Mouse (Mus musculus) cerebellum, adult (tissue): ENCODE results near the gene Def8.
A peak's percentile ranks its signal among the peaks of the same experiment; 100 is the strongest.
"Not testable (repeated sequence)": the region's sequence is repeated elsewhere in the genome, so short reads cannot be mapped to it uniquely, and the experiment has no call there.

ENCODE experiments used
- ATAC-seq: cut with Nextera tagmentation; 2 replicates; pipeline ENCODE4 v1.9.2; 2017; ENCODE audit warnings: mild to moderate bottlenecking, moderate library complexity, mixed read lengths; ENCODE audit not compliant: insufficient number of reproducible peaks, low FRiP score, low TSS enrichment

The Def8 gene

GRCm38 (mm10) chr8:123412560-123413170, 10.7 kb upstream of the Def8 start:
- no peak for ATAC-seq

DNA sequence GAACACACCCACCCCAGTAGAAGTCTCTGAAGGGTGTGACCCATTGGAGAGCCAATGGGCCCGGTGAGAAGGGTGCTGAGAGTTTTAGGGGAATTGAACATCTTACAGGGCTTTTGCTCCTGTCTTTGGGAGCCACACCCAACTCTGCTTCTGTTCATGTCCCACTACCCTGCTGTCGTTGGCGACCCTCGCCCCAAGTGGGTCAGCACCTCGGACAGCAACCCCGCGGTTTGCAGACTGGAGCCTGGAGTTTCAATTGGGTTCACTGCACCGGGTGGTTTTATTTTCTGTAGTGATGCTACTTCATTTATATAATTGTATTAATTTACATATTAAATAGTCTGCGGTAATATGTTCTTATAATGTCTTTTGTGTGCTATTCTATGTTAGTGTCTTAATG, 9.1 kb upstream of the Def8 start:
- ATAC-seq = no peak

DNA sequence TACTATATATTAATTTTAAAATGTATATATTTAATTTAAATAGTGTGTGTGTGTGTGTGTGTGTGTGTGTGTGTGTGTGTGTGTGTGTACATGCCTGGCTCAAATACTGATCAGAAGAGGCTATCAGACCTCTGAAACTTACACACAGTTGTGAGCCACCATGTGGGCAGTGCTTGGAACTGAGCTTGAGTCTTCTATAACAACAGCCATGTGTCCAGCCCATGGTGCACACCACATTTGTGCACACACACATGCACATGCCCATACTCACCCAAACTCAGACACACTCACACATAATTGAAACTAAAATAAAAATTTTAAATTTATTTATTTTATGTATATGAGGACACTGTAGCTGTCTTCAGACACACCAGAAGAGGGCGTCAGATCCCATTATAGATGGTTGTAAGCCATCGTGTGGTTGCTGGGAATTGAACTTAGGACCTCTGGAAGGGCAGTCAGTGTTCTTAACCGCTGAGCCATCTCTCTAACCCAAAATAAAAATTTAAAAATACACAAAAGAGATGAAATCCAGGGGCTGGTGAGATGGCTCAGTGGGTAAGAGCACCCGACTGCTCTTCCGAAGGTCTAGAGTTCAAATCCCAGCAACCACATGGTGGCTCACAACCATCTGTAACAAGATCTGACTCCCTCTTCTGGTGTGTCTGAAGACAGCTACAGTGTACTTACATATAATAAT, 8.2 kb upstream of the Def8 start:
- not testable (repeated sequence) for ATAC-seq

GRCm38 (mm10) chr8:123415967-123416943, 7.1 kb upstream of the Def8 start:
- ATAC-seq = no peak

DNA sequence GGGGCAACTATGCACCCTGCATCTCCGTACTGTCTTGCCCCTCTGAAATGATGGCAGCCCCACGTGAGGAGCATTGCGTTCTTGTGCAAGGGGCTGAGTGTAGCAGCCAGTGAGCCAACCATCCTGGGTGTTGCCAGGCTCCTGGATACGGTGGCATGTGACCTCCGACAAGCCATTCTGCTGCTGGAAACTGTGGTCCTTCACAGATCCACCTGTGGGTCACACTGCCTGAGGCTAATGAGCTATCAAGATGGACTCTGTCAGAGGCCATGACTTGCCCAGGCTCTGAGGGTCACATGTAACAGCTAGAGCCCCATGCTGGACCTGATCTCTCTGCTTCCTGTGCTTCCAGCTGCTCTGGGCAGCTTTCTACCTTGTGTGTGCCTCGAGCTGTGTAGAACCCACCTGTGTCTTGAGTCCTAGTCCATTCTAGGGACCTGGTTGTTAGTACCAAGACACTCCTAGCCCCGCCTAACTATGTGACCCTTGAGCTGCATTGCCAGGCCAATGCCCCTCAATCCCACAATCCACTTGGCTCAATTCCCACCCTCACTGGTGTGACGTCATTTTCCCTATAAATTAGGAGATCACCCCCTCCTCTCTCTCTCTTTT, 6.3 kb upstream of the Def8 start:
- no peak for ATAC-seq

DNA sequence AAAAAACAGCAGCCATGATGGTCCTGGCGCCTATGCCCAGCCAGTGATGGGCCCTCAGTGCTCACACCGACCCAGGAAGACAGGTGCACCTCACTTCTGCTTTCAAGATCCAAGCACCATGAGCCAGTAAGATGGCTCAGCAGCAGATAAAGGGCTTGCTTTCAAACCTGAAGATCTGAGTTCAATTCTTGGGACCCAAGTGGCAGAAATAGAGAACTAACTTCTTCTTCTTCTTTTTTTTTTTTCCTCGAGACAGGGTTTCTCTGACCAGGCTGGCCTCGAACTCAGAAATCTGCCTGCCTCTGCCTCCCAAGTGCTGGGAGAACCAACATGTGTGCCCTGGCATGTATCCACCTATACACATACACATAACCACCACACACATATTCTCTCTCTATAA, 3.6 kb upstream of the Def8 start:
- no peak for ATAC-seq

DNA sequence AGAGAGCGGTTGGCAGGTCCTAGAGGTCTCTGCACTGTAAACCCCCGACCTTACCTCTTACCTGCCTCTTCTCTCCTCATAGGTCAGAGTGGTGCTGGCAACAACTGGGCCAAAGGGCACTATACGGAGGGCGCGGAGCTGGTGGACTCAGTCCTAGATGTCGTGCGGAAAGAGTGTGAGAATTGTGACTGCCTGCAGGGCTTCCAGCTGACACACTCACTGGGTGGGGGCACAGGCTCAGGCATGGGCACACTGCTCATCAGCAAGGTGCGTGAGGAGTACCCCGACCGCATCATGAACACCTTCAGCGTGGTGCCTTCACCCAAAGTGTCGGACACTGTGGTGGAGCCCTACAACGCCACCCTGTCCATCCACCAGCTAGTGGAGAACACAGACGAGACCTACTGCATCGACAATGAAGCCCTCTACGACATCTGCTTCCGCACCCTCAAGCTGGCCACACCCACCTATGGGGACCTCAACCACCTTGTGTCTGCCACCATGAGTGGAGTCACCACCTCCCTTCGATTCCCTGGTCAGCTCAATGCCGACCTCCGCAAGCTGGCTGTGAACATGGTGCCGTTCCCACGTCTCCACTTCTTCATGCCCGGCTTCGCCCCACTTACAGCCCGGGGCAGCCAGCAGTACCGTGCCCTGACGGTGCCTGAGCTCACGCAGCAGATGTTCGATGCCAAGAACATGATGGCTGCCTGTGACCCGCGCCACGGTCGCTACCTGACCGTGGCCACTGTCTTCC, 2.6 kb upstream of the Def8 start:
- no peak for ATAC-seq

DNA sequence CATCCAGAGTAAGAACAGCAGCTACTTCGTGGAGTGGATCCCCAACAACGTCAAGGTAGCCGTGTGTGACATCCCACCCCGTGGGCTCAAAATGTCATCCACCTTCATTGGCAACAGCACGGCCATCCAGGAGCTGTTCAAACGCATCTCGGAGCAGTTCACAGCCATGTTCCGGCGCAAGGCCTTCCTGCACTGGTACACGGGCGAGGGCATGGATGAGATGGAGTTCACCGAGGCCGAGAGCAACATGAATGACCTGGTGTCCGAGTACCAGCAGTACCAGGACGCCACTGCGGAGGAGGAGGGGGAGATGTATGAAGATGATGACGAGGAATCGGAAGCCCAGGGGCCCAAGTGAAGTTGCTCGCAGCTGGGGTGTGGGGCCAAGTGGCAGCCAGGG, 2.0 kb upstream of the Def8 start:
- ATAC-seq = no peak

DNA sequence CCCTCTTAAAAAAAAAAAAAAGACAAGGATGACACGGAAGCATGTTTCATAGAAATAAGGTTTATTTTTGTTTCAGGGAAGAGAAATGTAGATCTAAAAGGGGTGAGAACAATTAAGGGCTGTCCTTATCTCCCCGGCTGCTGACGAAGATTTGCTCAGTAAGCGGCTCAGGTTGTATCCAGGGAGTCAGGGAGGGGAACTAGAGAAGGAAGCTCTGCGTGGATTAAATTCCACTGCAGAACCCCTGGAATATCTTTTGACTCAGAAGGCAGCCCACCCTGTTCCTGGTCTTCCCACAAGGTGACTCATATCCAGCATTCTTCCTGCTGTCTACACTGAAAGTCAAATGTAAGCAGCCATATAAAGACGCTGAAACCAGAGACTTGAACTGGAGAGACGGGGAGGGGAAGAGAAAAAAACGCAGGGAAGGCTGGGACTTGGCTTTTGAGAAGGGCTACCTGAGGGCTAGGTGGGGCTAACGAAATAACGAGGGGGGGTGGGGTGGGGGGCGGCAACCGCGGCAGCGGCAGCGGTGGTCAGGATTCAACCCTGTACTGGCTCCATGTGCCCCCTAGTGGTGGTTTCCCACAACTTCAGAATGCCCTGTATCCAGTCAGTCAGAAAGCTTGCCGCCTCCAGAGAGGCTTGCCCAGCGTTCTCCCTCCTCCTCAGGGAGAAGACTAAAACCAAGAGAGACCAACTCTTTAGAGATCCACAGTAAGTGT, 1.1 kb upstream of the Def8 start:
- peak; percentile 58; the same call in 1 of the 2 replicates for ATAC-seq

- no peak for ATAC-seq
These were observed 557 bp upstream of the Def8 start for GRCm38 (mm10) chr8:123422781-123423159.

DNA sequence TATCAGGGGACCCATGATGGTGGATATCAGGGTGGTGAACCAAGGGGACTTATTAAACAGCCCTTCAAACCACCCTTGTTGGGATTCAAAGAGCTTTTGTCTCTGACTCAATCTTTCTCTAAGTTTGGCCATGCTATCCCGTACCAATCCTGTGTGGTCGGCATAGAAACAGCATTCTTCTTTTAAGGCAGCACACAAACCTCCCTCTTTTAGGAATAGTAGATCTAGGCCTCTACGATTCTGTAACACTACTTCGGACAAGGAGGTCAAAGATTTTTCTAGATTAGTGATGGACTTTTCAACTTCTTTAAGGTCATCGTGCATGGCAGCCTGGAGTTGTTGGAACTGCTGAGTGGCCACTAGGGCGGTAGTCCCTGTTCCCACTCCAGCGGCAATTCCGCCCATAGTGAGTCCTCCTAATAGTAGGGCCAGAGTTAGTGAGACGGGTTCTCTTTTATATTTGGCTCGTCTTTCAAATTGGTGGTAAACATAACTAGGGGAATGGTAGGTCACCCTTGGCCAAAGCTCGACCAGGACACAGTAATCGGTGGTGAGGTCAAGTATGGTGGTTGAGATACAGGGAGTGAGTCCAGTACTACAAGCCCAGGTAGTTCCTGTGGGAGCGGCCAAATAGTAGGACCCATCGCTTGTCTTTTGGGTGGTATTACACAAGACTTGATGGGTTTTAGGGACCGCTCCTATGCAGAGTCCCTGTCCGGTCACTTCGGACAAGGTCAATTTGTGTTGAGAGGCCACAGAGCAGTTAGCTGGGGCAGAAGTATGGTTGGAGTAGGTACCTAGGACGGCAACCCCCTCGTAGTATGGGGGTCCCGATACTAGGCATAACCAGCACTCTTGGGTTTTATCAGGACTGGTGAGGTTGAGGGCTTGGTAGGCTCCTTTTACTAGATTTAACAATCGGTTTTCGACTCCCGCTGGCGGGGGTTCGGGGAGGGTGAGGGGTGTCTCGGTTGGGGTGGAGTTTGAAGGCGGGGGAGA, 3.5 kb downstream of the Def8 start:
- ATAC-seq = no peak

DNA sequence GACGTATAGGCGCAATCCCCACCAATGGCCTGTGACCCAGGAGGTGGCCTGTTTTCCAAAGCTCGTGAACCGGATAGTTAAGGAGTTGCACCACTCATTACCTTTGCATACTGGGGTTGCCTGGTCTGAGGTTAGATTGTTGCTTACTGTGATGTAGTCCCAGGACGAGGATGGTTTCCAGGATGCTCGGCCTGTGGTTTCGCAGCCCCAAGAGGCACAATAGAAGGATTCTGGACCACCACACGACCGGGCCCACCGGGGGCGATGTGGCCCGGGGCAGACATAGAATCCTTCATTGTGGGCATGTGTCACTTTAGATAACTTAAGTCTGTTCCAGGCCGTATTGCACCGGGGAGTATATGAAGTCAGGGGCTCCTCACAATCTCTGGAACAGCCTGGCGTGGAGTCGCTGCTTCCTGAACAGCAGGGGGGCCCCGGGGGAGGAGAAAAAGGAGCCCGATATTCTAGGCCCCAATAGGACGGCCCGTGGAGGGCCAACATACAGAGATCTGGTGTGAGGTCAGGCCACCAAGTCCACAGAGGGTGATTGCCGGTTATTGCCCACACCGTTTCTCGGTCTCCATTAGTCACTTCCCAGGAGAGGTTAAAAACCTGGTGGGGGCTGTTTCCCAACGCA, 4.4 kb downstream of the Def8 start:
- ATAC-seq = no peak

DNA sequence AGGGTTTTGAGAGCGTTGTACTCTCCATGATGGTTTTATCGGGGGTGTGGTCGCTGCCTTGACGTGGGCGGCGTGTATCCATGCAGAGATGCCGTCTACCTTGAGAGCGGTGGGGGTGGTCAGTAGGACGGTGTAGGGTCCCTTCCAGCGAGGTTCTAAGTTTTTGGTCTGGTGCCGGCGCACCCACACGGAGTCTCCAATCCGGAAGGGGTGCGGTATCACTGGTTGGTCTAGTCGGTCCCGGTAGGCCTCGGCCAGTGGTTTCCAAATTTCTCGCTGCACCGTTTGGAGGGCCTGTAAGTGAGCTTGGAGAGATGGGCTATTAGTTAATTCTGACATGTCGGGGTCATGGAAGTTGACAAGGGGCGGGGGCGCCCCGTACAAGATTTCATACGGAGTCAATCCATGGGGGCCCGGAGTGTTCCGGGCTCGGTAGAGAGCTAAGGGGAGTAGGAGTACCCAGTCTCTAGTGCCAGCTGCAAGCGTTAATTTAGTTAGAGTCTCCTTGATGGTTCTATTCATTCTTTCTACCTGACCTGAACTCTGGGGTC, 5.1 kb downstream of the Def8 start:
- no peak for ATAC-seq

DNA sequence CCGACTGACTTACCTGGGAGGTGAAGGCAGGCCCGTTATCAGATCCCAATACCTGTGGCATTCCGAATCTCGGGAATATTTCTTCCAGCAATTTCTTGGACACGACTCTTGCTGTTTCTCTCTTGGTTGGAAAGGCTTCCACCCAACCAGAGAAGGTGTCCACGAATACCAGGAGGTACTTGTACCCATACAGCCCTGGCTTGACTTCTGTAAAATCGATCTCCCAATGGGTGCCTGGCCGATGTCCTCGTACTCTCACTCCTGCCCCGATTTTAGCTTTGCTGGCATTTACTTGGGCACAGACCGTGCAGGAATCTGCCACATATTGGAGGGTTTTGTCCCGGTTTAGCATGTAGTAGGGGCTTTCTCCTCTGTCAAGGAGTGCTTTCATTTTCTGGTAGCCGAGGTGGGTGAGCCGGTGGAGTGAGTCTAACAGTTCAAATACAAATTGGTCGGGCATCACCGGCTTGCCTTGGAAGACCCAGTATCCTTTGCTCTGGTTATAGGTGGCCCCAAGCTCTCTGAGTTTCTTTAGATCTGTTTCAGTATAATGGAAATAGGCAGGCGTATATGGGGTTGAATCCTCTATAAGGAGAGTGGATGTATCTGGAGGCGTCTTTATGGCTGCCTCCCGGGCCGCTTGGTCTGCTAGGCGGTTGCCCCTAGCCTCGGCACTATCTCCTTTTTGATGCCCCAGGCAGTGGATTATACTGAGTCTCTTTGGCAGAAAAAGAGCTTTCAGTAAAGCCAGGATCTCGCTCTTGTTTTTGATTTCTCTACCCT, 5.8 kb downstream of the Def8 start:
- ATAC-seq = no peak

DNA sequence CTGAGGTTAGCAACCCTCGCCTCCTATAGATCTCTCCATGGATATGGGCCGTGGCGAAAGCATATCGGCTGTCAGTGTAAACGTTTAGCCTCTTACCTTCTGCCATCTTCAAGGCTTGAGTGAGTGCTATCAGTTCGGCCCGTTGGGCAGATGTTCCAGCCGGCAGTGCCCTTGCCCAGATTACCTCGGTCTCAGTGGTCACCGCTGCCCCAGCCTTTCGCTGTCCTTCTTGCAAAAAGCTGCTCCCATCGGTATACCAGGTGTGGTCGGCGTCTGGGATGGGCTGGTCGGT, 6.3 kb downstream of the Def8 start:
- ATAC-seq = not testable (repeated sequence)

GRCm38 (mm10) chr8:123430936-123431335, 7.6 kb downstream of the Def8 start:
- not testable (repeated sequence) for ATAC-seq
